8 mouse cellular contexts compared by ENCODE assay signal in the genomic region with DNA sequence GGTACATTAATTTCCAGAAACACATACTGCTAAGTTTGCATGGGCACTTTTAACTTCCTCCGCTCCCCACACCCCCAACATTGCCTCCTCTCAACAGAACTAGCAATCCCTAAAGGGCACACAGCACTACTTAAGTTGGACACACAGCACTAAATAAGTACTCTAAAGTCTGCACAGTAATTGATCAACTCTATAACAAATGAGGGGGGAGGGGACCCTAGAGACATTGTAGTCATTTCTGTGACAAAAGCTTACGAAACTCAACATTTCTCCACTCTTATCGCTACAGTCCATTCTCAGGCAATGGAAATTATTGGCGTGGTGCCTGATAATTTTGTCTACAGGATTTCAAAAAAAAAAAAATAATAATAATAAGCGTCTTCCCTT. TPM values are rescaled to one million over a fixed set of nuclear protein-coding genes. Genes with fewer than 3 reads are reported as not detected.
DNase-seq lines count a peak whose midpoint lies in the region; ATAC-seq lines count a peak whose summit lies in the region.

No protein-coding gene starts in this region.

- peaks cover 8% of the 10 kb centered on the region; the same call in 1 of the 2 replicates for H3K4me1 ChIP-seq in kidney, embryonic 16.5 days (ENCODE audit: insufficient read depth, low read length)
- peaks cover 31% of the 10 kb centered on the region for H3K4me1 ChIP-seq in heart, embryonic 10.5 days
- peaks cover 60% of the 10 kb centered on the region for H3K4me1 ChIP-seq in liver, embryonic 12.5 days
- H3K4me1 ChIP-seq in stomach, embryonic 15.5 days = peaks cover 13% of the 10 kb centered on the region; the same call in 1 of the 2 replicates

- no peaks in the 10 kb centered on the region for H3K36me3 ChIP-seq in kidney, embryonic 16.5 days (ENCODE audit: insufficient read depth, low read length)
- peaks cover 26% of the 10 kb centered on the region for H3K36me3 ChIP-seq in heart, embryonic 10.5 days
- H3K36me3 ChIP-seq in liver, embryonic 12.5 days = peaks cover 24% of the 10 kb centered on the region
- H3K36me3 ChIP-seq in stomach, embryonic 15.5 days = no peaks in the 10 kb centered on the region

- peak overlapping the region; percentile 77 for H3K9ac ChIP-seq in kidney, embryonic 16.5 days (replicated peaks; ENCODE audit: low read length)
- H3K9ac ChIP-seq in liver, embryonic 12.5 days = peak overlapping the region; percentile 75
- no peak overlapping the region for H3K9ac ChIP-seq in stomach, embryonic 15.5 days

- peak overlapping the region; percentile 93 for H3K4me2 ChIP-seq in kidney, embryonic 16.5 days (replicated peaks; ENCODE audit: low read depth, low read length)
- peak overlapping the region; percentile 97 for H3K4me2 ChIP-seq in liver, embryonic 12.5 days
- peak overlapping the region; percentile 88 for H3K4me2 ChIP-seq in stomach, embryonic 15.5 days

- H3K27me3 ChIP-seq in kidney, embryonic 16.5 days (ENCODE audit: insufficient read depth, low read length) = no peaks in the 10 kb centered on the region; the same call in 1 of the 2 replicates
- H3K27me3 ChIP-seq in heart, embryonic 10.5 days (ENCODE audit: insufficient read depth, poor library complexity, severe bottlenecking) = no peaks in the 10 kb centered on the region
- no peaks in the 10 kb centered on the region for H3K27me3 ChIP-seq in liver, embryonic 12.5 days (replicated peaks)
- H3K27me3 ChIP-seq in stomach, embryonic 15.5 days (replicated peaks) = no peaks in the 10 kb centered on the region

- peak overlapping the region; percentile 63 for H3K4me3 ChIP-seq in kidney, embryonic 16.5 days (ENCODE audit: low read length)
- peak overlapping the region; percentile 79 for H3K4me3 ChIP-seq in heart, embryonic 10.5 days
- peak overlapping the region; percentile 68 for H3K4me3 ChIP-seq in liver, embryonic 12.5 days
- peak overlapping the region; percentile 61 for H3K4me3 ChIP-seq in stomach, embryonic 15.5 days (replicated peaks)

- no peak for DNase-seq in kidney, postnatal 36 days
- DNase-seq in T-cell, adult 2 months (ENCODE audit: low spot score) = peak; percentile 54
- no peak for DNase-seq in heart, embryonic 10.5 days (ENCODE audit: low spot score)
- no peak for DNase-seq in layer of hippocampus, adult 18-20 months (ENCODE audit: low spot score in 2 of 2)
- DNase-seq in cerebellum, adult 9-10 months = no peak

- H3K9me3 ChIP-seq in kidney, embryonic 16.5 days (ENCODE audit: low read length) = no peaks in the 10 kb centered on the region
- no peaks in the 10 kb centered on the region for H3K9me3 ChIP-seq in heart, embryonic 10.5 days
- no peaks in the 10 kb centered on the region for H3K9me3 ChIP-seq in liver, embryonic 12.5 days (replicated peaks)
- H3K9me3 ChIP-seq in stomach, embryonic 15.5 days = no peaks in the 10 kb centered on the region

- 12% methylated on average over 5 of the region's 5 CpGs for WGBS in kidney, embryonic 16.5 days
- WGBS in heart, embryonic 10.5 days = 6% methylated on average over 5 of the region's 5 CpGs
- 2% methylated on average over 5 of the region's 5 CpGs for WGBS in liver, embryonic 12.5 days (ENCODE audit: insufficient replicate concordance)
- 6% methylated on average over 5 of the region's 5 CpGs for WGBS in stomach, embryonic 15.5 days

- ATAC-seq in kidney, embryonic 16.5 days (ENCODE audit: low FRiP score, low TSS enrichment) = no peak
- no peak for ATAC-seq in liver, embryonic 12.5 days
- no peak for ATAC-seq in stomach, embryonic 15.5 days (ENCODE audit: insufficient read depth, low FRiP score, low read depth)

- peak overlapping the region; percentile 23 for H3K27ac ChIP-seq in kidney, embryonic 16.5 days (ENCODE audit: low read length)
- H3K27ac ChIP-seq in heart, embryonic 10.5 days = peak overlapping the region; percentile 98
- H3K27ac ChIP-seq in liver, embryonic 12.5 days = peak overlapping the region; percentile 38
- peak overlapping the region; percentile 81 for H3K27ac ChIP-seq in stomach, embryonic 15.5 days

RNA-seq across cellular contexts. Expression of gene S1pr1, which starts 0.8 kb away (rescaled TPM):
- polyA plus RNA-seq in kidney, embryonic 16.5 days (2015; fragmentation: Nextera tagmentation; extraction: Ambion mirVana) = 21.0 and 26.1 TPM in 2 replicates
- 48.7 and 82.4 TPM in 2 replicates for polyA plus RNA-seq in heart, embryonic 10.5 days (2016; fragmentation: Nextera tagmentation; extraction: Ambion mirVana)
- 10.0 and 10.5 TPM in 2 replicates for polyA plus RNA-seq in liver, embryonic 12.5 days (2016; fragmentation: Nextera tagmentation; extraction: Ambion mirVana)
- polyA plus RNA-seq in stomach, embryonic 15.5 days (2015; fragmentation: Nextera tagmentation; extraction: Ambion mirVana) = 16.9 and 17.4 TPM in 2 replicates
- 100 to 1,000 TPM; 112 to 113 TPM for total RNA-seq in layer of hippocampus, adult 18-20 months (2021)

Comparison
In these comparisons a context has a peak if more than half of its experiments do, and no peak if none do; other contexts are left out.
1. H3K27ac ChIP-seq: peak in every context shown above with its lines; median percentile 98 in heart, embryonic 10.5 days; 81 in stomach, embryonic 15.5 days; 38 in liver, embryonic 12.5 days; 23 in kidney, embryonic 16.5 days.